Mouse (Mus musculus) heart, embryonic 10.5 days (tissue): ENCODE measurements around the gene Col23a1. TPM values are rescaled to one million over a fixed set of nuclear protein-coding genes. Genes with fewer than 3 reads are reported as not detected.
"Not testable (repeated sequence)": the region's sequence is repeated elsewhere in the genome, so short reads cannot be mapped to it uniquely, and the experiment has no call there.

Experiments used
- DNase-seq: peaks from one replicate; pipeline ENCODE4 v3.0.0-alpha.2; 2017; ENCODE audit warnings: low spot score
- H3K27ac ChIP-seq: fragments of 300-500 bp; sonication (generic); 2 replicates; pipeline ENCODE4 v1.5.1; 2016; ENCODE audit warnings: mild to moderate bottlenecking
- H3K27me3 ChIP-seq: fragments of 300-500 bp; sonication (generic); 2 replicates; pipeline ENCODE4 v1.6.1; 2016; ENCODE audit warnings: mild to moderate bottlenecking; ENCODE audit not compliant: poor library complexity, insufficient read depth, severe bottlenecking
- H3K36me3 ChIP-seq: fragments of 300-500 bp; sonication (generic); 2 replicates; pipeline ENCODE4 v1.6.1; 2016; ENCODE audit warnings: mild to moderate bottlenecking, moderate library complexity
- H3K4me1 ChIP-seq: fragments of 300-500 bp; sonication (generic); 2 replicates; pipeline ENCODE4 v1.6.1; 2016; ENCODE audit warnings: mild to moderate bottlenecking
- H3K4me3 ChIP-seq: fragments of 300-500 bp; sonication (generic); 2 replicates; pipeline ENCODE4 v1.5.1; 2016; ENCODE audit warnings: mild to moderate bottlenecking, moderate library complexity
- H3K9me3 ChIP-seq: fragments of 300-500 bp; sonication (generic); 2 replicates; pipeline ENCODE4 v1.6.1; 2016; ENCODE audit warnings: mild to moderate bottlenecking, moderate library complexity
- WGBS: fragments of 180-500 bp; shearing (Covaris S2); methylation state at CpG from one replicate; pipeline ENCODE4 v1.1.7; 2016; 5-methylcytosine and 5-hydroxymethylcytosine counted together
- polyA plus RNA-seq: library from polyadenylated mRNA; unstranded; fragments of >200 nt; fragmentation: Nextera tagmentation; extraction: Ambion mirVana; gene quantifications from 2 replicates; pipeline ENCODE4 v1.2.1, GENCODE M21; 2016

Gene Col23a1
- polyA plus RNA-seq, 1 experiment from 2014 or later, result 10.2 TPM

DNA sequence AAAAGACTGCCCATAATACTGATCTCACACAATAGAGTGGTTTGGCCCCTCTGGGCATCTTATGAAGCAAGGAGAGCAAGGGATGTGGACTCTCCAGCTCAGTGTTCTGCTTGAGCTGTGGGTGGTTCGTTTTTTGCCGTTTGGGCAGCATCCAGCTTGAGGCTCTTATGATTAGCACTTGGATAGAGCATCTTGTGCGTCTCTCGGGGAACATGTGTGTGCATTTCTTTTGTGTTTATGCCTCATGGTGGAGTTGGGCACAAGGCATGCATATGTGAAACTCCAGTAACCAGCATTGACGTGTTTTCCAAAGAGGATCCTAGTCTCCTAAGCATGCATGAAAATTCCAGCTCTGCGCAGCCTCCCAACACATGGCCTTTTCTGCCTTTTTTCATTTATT, 47.9 kb downstream of the Col23a1 start:
- 90% methylated on average over 6 of the region's 6 CpGs for WGBS
- no peaks in the 10 kb centered on the region for H3K9me3 ChIP-seq
- DNase-seq, result no peak
- no peak overlapping the region for H3K4me3 ChIP-seq
- peaks cover 12% of the 10 kb centered on the region; the same call in 1 of the 2 replicates for H3K4me1 ChIP-seq
- no peaks in the 10 kb centered on the region for H3K36me3 ChIP-seq
- H3K27ac ChIP-seq, result no peak overlapping the region
- peaks cover 9% of the 10 kb centered on the region; the same call in 1 of the 2 replicates for H3K27me3 ChIP-seq

DNA sequence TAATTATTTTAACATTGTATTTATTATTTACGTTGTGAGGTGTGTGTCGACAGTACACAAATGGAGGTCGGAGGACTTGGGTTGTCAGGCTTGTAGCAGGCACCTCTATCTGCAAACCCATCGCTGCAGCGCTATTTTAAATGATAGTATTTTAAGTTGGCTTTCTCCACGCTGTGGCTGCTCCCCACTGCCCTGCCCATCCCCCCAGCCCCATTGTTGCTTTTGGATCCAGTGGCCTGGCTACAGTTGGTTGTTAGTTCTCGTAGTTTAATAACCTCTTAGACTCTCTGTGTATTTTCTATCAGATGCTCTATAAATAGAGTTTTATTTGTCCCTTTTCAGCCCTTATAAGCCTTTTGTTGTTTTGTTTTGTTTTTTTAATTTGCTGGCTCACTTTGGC, 48.7 kb downstream of the Col23a1 start:
- Histone ChIP-seq H3K9me3 (no peaks in the 10 kb centered on the region), H3K4me3 (no peak overlapping the region), H3K27ac (no peak overlapping the region), H3K36me3 (no peaks in the 10 kb centered on the region), H3K27me3 (peaks cover 9% of the 10 kb centered on the region; the same call in 1 of the 2 replicates), H3K4me1 (peaks cover 17% of the 10 kb centered on the region)
- 73% methylated on average over 7 of the region's 7 CpGs for WGBS
- DNase-seq, result no peak

DNA sequence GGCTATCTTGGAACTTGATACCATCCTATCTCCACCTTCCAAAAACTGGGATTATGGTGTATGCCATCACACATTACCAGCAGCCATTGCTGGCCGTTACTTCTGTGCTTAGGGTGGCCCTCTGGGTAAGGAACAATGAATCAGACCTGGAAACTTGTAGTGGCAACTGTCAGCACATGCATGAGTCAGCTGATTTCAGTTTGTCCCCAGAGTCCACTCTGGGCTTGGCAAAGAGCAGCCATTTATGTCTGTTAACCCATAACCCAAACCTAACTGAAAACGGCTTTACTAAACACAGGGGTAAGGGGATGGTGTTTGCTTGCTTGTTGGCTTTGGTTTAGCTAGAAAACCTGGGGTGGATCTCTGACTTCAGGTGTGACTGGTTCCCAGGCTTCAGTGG, 51.4 kb downstream of the Col23a1 start:
- DNase-seq, result no peak
- H3K27ac ChIP-seq, result no peak overlapping the region
- WGBS, result 60% methylated on average over 2 of the region's 2 CpGs
- H3K27me3 ChIP-seq, result peaks cover 9% of the 10 kb centered on the region; the same call in 1 of the 2 replicates
- no peak overlapping the region for H3K4me3 ChIP-seq
- no peaks in the 10 kb centered on the region for H3K36me3 ChIP-seq
- peaks cover 27% of the 10 kb centered on the region for H3K4me1 ChIP-seq
- H3K9me3 ChIP-seq, result no peaks in the 10 kb centered on the region

DNA sequence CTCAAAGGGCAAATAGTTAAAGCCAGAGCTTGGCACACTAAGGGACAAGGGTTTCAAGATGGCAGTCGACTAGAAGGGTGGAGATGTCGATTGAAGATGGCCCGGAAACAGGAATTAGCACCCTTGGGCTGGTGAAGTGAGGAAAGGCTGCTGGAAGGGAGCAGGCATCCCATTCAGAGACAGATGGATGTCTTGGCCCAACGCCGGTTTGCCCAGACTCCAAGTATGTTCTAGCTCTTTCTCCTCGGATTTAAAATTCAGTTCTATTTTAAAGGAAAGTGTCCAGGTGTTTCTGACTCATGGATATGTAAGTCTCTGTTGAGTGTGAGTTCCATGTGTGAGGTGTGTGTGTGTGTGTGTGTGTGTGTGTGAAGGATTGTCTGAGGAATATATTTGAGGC, 53.1 kb downstream of the Col23a1 start:
- peaks cover 20% of the 10 kb centered on the region for H3K4me1 ChIP-seq
- no peak for DNase-seq
- H3K4me3 ChIP-seq, result no peak overlapping the region
- no peaks in the 10 kb centered on the region for H3K9me3 ChIP-seq
- peaks cover 9% of the 10 kb centered on the region; the same call in 1 of the 2 replicates for H3K27me3 ChIP-seq
- H3K27ac ChIP-seq, result no peak overlapping the region
- H3K36me3 ChIP-seq, result no peaks in the 10 kb centered on the region
- WGBS, result 83% methylated on average over 6 of the region's 6 CpGs

DNA sequence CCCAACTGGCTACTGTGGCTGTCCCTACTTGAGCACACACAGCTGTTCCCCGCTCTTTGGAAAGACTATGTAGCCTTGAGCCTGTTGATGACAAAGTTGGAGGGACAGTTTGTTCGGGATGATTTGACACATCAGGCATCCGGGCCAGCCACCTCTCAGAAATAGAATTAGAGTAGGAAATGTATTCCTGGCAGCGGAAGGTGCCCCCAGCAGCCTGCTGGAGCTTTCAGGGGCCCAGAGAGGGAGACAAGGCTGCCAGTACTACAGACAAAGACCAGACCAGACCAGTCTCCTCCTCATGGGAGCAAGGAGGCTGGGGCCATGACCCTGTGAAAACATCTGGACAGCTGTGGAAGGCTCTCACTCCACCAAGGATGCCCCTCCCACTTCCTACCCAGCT, 53.6 kb downstream of the Col23a1 start:
- Histone ChIP-seq H3K27me3 (peaks cover 9% of the 10 kb centered on the region; the same call in 1 of the 2 replicates), H3K4me3 (no peak overlapping the region), H3K36me3 (no peaks in the 10 kb centered on the region), H3K27ac (no peak overlapping the region), H3K4me1 (peaks cover 20% of the 10 kb centered on the region), H3K9me3 (no peaks in the 10 kb centered on the region)
- DNase-seq, result no peak
- 64% methylated on average over 4 of the region's 4 CpGs for WGBS

DNA sequence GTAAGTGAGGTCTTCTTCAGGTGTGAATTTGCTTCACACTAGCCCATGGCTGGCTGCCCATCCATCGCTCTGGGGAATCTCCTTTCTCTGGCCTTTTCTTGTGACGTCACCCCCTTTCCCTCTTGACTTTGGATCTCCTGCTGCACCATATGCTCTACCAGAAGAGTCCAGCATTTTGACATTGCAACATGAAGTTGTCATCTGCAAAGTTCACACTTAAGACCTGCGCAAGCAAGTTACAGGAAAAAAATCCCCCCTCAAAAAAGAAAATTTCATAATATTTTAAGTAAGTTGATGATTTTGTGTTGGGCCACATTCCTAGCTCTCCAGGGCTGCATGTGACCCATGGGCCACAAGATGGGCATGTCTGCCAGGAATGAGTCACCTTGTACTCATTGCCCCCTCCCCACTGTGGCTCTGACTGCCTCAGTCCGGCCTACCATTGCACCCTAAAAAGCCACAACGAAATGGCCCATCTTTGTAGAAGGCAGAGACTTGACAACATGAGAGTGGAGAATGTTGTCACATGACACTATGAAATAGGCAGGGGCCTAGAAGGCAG, 54.1 kb downstream of the Col23a1 start:
- Histone ChIP-seq H3K27ac (no peak overlapping the region), H3K36me3 (no peaks in the 10 kb centered on the region), H3K4me1 (peaks cover 20% of the 10 kb centered on the region), H3K4me3 (no peak overlapping the region), H3K9me3 (no peaks in the 10 kb centered on the region), H3K27me3 (peaks cover 9% of the 10 kb centered on the region; the same call in 1 of the 2 replicates)
- no peak for DNase-seq
- 83% methylated on average over 5 of the region's 5 CpGs for WGBS

DNA sequence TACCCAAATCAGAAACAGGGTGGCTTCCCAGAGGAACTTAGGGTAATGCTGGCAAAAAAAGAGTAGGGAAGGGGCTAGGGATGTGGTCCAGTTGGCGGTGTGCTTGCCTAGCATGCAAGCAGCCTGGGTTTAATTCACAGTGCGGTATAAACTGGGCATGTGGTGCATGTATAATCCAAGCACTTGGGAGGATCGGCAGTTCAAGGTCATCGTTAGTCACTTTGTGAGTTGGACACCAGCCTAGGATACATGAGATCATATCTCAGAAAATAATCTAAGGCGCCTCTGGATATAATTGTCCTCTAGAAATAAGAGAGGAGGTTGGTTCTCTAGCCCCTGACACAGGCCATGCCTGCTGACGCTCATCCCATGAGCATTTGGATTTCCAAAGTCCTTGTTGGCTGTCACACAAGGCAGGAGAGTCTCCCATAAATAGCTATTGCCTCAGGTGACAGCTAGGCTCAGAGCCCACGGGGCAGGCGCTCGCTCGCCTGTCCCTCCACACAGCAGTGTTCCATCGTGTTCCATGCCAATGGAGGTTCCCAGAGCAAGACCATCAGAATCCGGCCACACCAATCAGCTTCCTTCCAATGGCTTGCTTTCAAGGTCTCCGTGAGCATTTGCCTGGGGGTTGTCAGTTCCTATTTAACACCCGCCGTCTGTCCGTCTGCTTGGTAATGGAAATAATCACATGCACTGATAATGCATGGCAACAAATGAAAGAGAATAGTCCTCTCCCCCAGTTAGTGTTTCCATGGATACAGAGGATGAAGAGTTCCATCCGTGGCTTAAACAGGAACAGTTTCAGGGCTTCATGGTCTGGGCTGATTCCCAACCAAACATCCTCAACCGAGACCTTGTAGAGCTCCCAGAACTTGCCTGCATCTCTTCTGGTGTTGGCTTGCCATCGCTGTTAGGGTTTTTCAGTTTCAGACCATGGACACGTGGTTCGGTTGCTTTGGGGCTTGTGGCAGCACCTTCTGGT, 56.1 kb downstream of the Col23a1 start:
- 80% methylated on average over 21 of the region's 21 CpGs for WGBS
- H3K9me3 ChIP-seq, result no peaks in the 10 kb centered on the region
- no peaks in the 10 kb centered on the region for H3K36me3 ChIP-seq
- H3K27ac ChIP-seq, result no peak overlapping the region
- H3K27me3 ChIP-seq, result peaks cover 5% of the 10 kb centered on the region; the same call in 1 of the 2 replicates
- no peak for DNase-seq
- peaks cover 20% of the 10 kb centered on the region for H3K4me1 ChIP-seq
- no peak overlapping the region for H3K4me3 ChIP-seq

DNA sequence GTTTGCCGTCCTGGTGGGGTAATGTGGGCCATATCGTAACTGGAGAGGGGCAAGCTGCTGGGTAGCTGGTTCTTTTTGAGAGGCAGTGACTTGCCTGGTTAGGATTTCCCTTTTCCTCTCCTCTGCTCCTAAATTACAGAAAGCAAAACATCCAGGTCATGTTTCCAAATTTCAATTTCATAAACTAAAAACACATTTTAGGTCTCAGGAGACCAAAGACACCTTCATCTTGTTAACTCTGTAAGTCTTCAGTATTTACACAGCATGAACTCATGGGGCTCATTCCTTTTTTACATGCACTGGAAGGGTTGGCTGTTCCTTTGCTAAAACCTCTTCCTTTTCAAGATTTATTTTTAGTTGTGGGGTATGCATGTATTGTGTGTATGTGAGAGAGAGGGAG, 58.0 kb downstream of the Col23a1 start:
- H3K36me3 ChIP-seq, result no peaks in the 10 kb centered on the region
- H3K4me1 ChIP-seq, result peaks cover 30% of the 10 kb centered on the region
- no peak overlapping the region for H3K4me3 ChIP-seq
- no peak overlapping the region for H3K27ac ChIP-seq
- 71% methylated on average over 2 of the region's 2 CpGs for whole genome bisulfite sequencing
- no peak for DNase-seq
- peaks cover 15% of the 10 kb centered on the region; the same call in 1 of the 2 replicates for H3K27me3 ChIP-seq
- H3K9me3 ChIP-seq, result no peaks in the 10 kb centered on the region

DNA sequence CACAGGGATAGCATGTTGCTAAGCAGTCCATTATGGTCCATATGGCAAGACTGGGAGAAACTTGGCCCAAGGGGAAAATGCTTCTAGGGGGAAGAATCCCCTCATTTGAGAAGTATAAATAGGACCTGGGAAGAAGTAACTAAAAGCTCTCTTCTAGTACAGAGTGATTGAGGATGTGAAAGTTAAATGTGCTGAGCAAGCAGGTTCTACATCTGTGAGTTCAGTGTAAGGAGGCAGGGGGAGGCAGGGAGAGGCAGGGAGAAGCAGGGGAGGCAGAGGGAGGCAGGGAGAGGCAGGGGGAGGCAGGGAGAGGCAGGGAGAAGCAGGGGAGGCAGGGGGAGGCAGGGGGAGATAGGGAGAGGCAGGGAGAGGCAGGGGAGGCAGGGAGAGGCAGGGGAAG, 59.9 kb downstream of the Col23a1 start:
- H3K4me3 ChIP-seq, result no peak overlapping the region
- no peak for DNase-seq
- H3K9me3 ChIP-seq, result no peaks in the 10 kb centered on the region
- H3K27me3 ChIP-seq, result peaks cover 15% of the 10 kb centered on the region; the same call in 1 of the 2 replicates
- no peak overlapping the region for H3K27ac ChIP-seq
- H3K4me1 ChIP-seq, result peaks cover 19% of the 10 kb centered on the region
- H3K36me3 ChIP-seq, result no peaks in the 10 kb centered on the region

DNA sequence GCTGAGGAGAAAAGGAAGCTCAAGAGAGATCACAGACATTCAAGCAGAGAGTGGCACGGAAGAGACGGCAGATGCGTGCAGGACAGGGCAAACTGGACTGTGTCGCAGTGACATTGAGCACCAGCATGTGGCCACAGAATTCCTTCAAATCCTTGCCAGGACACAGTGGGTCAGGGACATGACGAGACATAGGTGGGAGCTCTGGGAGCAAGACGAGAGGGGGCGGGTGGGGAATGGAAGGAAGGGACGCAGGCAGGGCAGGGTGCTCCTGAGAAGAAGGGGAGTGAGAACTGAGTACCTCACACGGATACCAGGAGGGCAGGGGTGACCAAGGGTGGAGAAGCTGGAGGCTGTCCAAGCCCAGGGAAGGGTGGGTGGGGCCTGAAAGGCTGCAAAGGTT, 61.4 kb downstream of the Col23a1 start:
- Histone ChIP-seq H3K4me1 (peaks cover 21% of the 10 kb centered on the region), H3K27ac (no peak overlapping the region), H3K36me3 (no peaks in the 10 kb centered on the region), H3K27me3 (peaks cover 15% of the 10 kb centered on the region; the same call in 1 of the 2 replicates), H3K4me3 (no peak overlapping the region), H3K9me3 (no peaks in the 10 kb centered on the region)
- no peak for DNase-seq
- WGBS, result 71% methylated on average over 9 of the region's 9 CpGs

DNA sequence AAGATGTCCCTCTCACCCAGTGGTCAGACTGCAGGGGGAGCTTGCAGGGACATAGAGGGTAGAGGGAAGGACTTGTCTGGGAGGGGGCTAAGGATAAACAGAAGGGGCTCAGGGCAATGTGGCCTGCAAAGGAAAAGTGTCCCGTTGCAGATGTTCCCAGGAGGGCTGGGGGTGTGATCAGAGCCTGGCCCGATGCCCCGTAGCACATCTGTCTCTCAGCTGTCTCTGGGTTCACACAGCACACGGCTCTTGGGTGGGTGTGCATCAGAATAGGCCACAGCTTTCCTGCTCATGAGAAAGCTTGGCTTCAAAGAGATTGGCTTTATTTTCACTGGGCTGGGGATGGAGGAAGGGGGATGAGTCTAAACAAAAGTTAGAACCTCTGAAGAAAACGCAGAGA, 62.1 kb downstream of the Col23a1 start:
- Histone ChIP-seq H3K36me3 (no peaks in the 10 kb centered on the region), H3K4me3 (no peak overlapping the region), H3K27ac (no peak overlapping the region), H3K4me1 (peaks cover 21% of the 10 kb centered on the region), H3K27me3 (peaks cover 15% of the 10 kb centered on the region; the same call in 1 of the 2 replicates), H3K9me3 (no peaks in the 10 kb centered on the region)
- no peak for DNase-seq
- WGBS, result 54% methylated on average over 5 of the region's 5 CpGs

DNA sequence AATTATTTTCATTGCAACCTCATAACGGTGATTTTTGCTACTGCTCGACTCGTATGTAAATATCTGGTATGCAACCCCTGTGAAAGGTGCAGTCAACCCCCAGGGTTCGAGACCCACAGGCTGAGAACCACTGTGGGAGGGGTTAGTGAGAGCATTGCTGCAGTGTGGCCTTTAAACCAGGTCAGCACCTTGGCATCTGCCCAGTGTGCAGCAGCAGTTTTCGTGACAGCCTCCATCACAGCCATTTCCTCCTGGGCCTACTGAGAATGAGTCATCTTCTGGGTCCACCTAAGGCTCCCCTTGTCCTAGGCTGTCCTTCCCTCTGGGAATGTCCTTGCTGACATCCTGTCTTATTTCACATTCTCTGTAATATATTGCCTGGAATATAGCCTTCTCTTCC, 64.0 kb downstream of the Col23a1 start:
- WGBS, result 66% methylated on average over 5 of the region's 5 CpGs
- peaks cover 10% of the 10 kb centered on the region; the same call in 1 of the 2 replicates for H3K27me3 ChIP-seq
- no peak overlapping the region for H3K27ac ChIP-seq
- DNase-seq, result no peak
- H3K9me3 ChIP-seq, result no peaks in the 10 kb centered on the region
- no peak overlapping the region for H3K4me3 ChIP-seq
- H3K4me1 ChIP-seq, result peaks cover 21% of the 10 kb centered on the region
- no peaks in the 10 kb centered on the region for H3K36me3 ChIP-seq

DNA sequence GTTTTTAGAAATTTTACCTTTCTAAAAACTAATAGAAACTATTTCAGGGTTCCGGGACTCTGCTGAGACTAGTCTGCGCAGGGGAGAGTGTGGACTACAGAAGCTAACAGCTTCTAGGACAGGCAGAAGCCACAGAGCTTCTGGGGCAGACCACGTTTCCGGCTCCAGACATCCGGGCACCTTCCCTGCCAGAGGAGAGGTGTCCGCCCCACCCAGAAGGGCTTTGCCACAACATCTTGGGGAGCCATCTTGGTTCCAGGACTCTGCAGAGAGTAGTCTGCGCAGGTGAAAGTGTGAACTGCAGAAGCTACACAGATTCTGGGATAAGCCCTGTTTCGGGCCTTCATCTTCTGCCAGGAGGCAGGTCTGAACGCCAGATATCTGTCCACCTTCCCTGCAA, 69.3 kb downstream of the Col23a1 start:
- H3K36me3 ChIP-seq, H3K9me3 ChIP-seq, H3K27ac ChIP-seq, H3K4me3 ChIP-seq, DNase-seq, H3K4me1 ChIP-seq, H3K27me3 ChIP-seq: not testable (repeated sequence)
- 87% methylated on average over 9 of the region's 9 CpGs for WGBS
